In the genomic region with DNA sequence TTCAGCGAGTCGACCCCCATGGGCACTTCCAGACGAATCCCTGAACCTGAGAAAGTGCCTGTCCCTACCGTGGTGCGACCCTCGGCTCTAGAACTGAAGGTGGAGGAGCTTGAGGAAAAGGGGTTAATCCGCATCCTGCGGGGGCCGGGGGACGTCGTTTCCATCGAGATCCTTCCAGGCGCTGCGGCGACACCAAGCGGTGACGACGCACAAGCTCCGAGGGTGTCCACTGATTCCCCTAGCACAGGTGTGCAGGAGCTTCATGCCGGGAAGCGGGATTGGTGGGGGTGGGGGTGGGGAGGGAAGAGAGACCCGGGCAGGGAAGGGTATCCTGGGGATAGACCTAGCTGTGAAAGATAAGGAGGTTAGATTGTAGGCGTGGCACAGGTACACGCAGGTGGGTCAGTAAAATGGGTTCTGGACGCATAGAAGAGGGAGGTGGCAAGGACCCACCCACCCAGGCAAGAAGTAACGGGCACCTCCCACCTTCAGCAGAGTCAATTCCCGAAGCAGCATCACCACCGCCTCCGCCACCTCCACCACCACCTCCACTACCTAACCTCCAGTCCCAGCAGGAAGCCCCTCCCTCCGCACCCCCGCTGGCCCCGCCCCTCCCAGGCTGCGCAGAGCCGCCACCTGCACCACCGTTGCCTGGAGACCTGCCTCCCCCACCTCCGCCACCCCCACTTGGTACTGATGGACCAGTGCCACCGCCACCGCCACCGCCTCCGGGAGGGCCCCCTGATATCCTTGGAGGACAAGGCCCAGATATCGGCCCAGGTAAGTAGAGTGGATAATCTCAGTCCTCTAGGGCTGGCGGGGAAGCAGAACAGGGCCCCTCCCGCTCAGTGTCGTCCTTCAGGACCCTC, we compare ENCODE assay signal across 8 mouse cellular contexts. TPM values are rescaled to one million over a fixed set of nuclear protein-coding genes. Genes with fewer than 3 reads are reported as not detected.
DNase-seq lines count a peak whose midpoint lies in the region; ATAC-seq lines count a peak whose summit lies in the region.

No protein-coding gene starts in this region.

- H3K9me3 ChIP-seq in heart, embryonic 10.5 days, result no peaks in the 10 kb centered on the region
- H3K9me3 ChIP-seq in forebrain, embryonic 10.5 days, result no peaks in the 10 kb centered on the region
- no peaks in the 10 kb centered on the region for H3K9me3 ChIP-seq in midbrain, embryonic 14.5 days (ENCODE audit: control insufficient read depth, low read length)

- 7% methylated on average over 42 of the region's 44 CpGs for WGBS in heart, embryonic 10.5 days
- 2% methylated on average over 44 of the region's 44 CpGs for WGBS in forebrain, embryonic 10.5 days
- 5% methylated on average over 44 of the region's 44 CpGs for WGBS in midbrain, embryonic 14.5 days

- peak overlapping the region; percentile 46 for H3K4me3 ChIP-seq in heart, embryonic 10.5 days
- H3K4me3 ChIP-seq in forebrain, embryonic 10.5 days, result peak overlapping the region; percentile 42
- H3K4me3 ChIP-seq in midbrain, embryonic 14.5 days (replicated peaks; ENCODE audit: low read depth, low read length), result peak overlapping the region; percentile 22

- H3K9ac ChIP-seq in midbrain, embryonic 14.5 days (replicated peaks; ENCODE audit: low read length), result 0 out of 2 replicates have a peak overlapping the region, but pooled peaks have one; percentile 2

- peaks cover 16% of the 10 kb centered on the region for H3K4me1 ChIP-seq in heart, embryonic 10.5 days
- peaks cover 19% of the 10 kb centered on the region for H3K4me1 ChIP-seq in forebrain, embryonic 10.5 days
- H3K4me1 ChIP-seq in midbrain, embryonic 14.5 days (ENCODE audit: control insufficient read depth, insufficient read depth, low read length), result peaks cover 7% of the 10 kb centered on the region; the same call in 1 of the 2 replicates

- no peak overlapping the region for H3K27ac ChIP-seq in heart, embryonic 10.5 days
- no peak overlapping the region for H3K27ac ChIP-seq in forebrain, embryonic 10.5 days
- H3K27ac ChIP-seq in midbrain, embryonic 14.5 days (replicated peaks; ENCODE audit: low read depth, low read length), result no peak overlapping the region

- DNase-seq in heart, embryonic 10.5 days (ENCODE audit: low spot score), result no peak
- no peak for DNase-seq in heart, adult 9 months (ENCODE audit: low spot score in 2 of 2)
- peak; percentile 56 for DNase-seq in R1 (ENCODE audit: low read depth, low spot score)
- DNase-seq in forebrain, embryonic 10.5 days (ENCODE audit: extremely low spot score, low spot score), result no peak
- DNase-seq in layer of hippocampus, adult 18-20 months (ENCODE audit: low spot score in 2 of 2), result peak; percentile 76 to 81
- peak; percentile 82 for DNase-seq in midbrain, embryonic 14.5 days
- no peak for DNase-seq in urinary bladder, postnatal 25 days (ENCODE audit: low spot score)

- peaks cover 90% of the 10 kb centered on the region for H3K27me3 ChIP-seq in heart, embryonic 10.5 days (ENCODE audit: insufficient read depth, poor library complexity, severe bottlenecking)
- H3K27me3 ChIP-seq in forebrain, embryonic 10.5 days (ENCODE audit: poor library complexity, severe bottlenecking), result peaks cover 97% of the 10 kb centered on the region
- H3K27me3 ChIP-seq in midbrain, embryonic 14.5 days (ENCODE audit: control insufficient read depth, insufficient read depth, low read length), result peaks cover 77% of the 10 kb centered on the region

- peak overlapping the region; percentile 55 for H3K4me2 ChIP-seq in midbrain, embryonic 14.5 days (ENCODE audit: low read length)

- no peak for ATAC-seq in midbrain, embryonic 14.5 days (ENCODE audit: low FRiP score, low TSS enrichment)
- no peak for ATAC-seq in megakaryocyte, adult 5-6 weeks (ENCODE audit: poor library complexity, severe bottlenecking)

- H3K36me3 ChIP-seq in heart, embryonic 10.5 days, result no peaks in the 10 kb centered on the region
- H3K36me3 ChIP-seq in forebrain, embryonic 10.5 days (replicated peaks), result no peaks in the 10 kb centered on the region
- H3K36me3 ChIP-seq in midbrain, embryonic 14.5 days (ENCODE audit: control insufficient read depth, insufficient read depth, low read length), result peaks cover 16% of the 10 kb centered on the region; the same call in 1 of the 2 replicates

RNA-seq across cellular contexts. Expression of a gene that starts 15.2 kb away (rescaled TPM):
- polyA plus RNA-seq in heart, embryonic 10.5 days (2016; fragmentation: Nextera tagmentation; extraction: Ambion mirVana), result 0.35 TPM in 1 of 2 replicates, not detected in the other
- polyA plus RNA-seq in forebrain, embryonic 10.5 days (2016; fragmentation: Nextera tagmentation; extraction: Ambion mirVana), result 0.21 and 0.32 TPM in 2 replicates
- total RNA-seq in layer of hippocampus, adult 18-20 months (2021), result 1 to 10 TPM; 1.6 to 2.2 TPM
- polyA plus RNA-seq in midbrain, embryonic 14.5 days (2014; fragmentation: Nextera tagmentation; extraction: Ambion mirVana), result 0.88 and 2.1 TPM in 2 replicates
- not detected in 2 replicates for total RNA-seq in megakaryocyte, adult 5-6 weeks (2015)
- not detected in 2 replicates for total RNA-seq in megakaryocyte, adult 5-6 weeks (2017)

RNA-seq across cellular contexts. Expression of a gene that starts 22.3 kb away (rescaled TPM):
- polyA plus RNA-seq in heart, embryonic 10.5 days (2016; fragmentation: Nextera tagmentation; extraction: Ambion mirVana), result 0.92 and 1.2 TPM in 2 replicates
- 0.47 and 0.81 TPM in 2 replicates for polyA plus RNA-seq in forebrain, embryonic 10.5 days (2016; fragmentation: Nextera tagmentation; extraction: Ambion mirVana)
- 100 to 1,000 TPM; 132 to 148 TPM for total RNA-seq in layer of hippocampus, adult 18-20 months (2021)
- 4.3 and 5.2 TPM in 2 replicates for polyA plus RNA-seq in midbrain, embryonic 14.5 days (2014; fragmentation: Nextera tagmentation; extraction: Ambion mirVana)
- 387 and 407 TPM in 2 replicates for total RNA-seq in megakaryocyte, adult 5-6 weeks (2015)
- total RNA-seq in megakaryocyte, adult 5-6 weeks (2017), result 126 and 152 TPM in 2 replicates

RNA-seq across cellular contexts. Expression of a gene that starts 25.0 kb away (rescaled TPM):
- polyA plus RNA-seq in heart, embryonic 10.5 days (2016; fragmentation: Nextera tagmentation; extraction: Ambion mirVana), result not detected in 2 replicates
- polyA plus RNA-seq in forebrain, embryonic 10.5 days (2016; fragmentation: Nextera tagmentation; extraction: Ambion mirVana), result not detected in 2 replicates
- total RNA-seq in layer of hippocampus, adult 18-20 months (2021), result 1 to 10 TPM in 1 of 2 experiments, under 1 TPM in 1; 0.99 to 1.6 TPM
- 0.25 and 0.27 TPM in 2 replicates for polyA plus RNA-seq in midbrain, embryonic 14.5 days (2014; fragmentation: Nextera tagmentation; extraction: Ambion mirVana)
- not detected in 2 replicates for total RNA-seq in megakaryocyte, adult 5-6 weeks (2015)
- total RNA-seq in megakaryocyte, adult 5-6 weeks (2017), result not detected in 2 replicates

Comparison
In these comparisons a context has a peak if more than half of its experiments do, and no peak if none do; other contexts are left out.
1. DNase-seq: peak in R1 (single experiment), layer of hippocampus, adult 18-20 months (2 of 2) and midbrain, embryonic 14.5 days (single experiment); none in heart, embryonic 10.5 days (single experiment), heart, adult 9 months (0 of 2), forebrain, embryonic 10.5 days (single experiment) and urinary bladder, postnatal 25 days (single experiment).
2. Peak in every context shown above with its lines, with median percentiles within 50 percentile points of each other: H3K4me3 ChIP-seq.